19 mouse cellular contexts compared by ENCODE assay signal in genomic region chr3:53422691-53423090, GRCm38 (mm10).
"Had no signal": no experiment of that assay in that cellular context is flagged by ENCODE, and none has a peak within 500 bp of the region (broad histone marks: within the 10 kb centered on the region; RNA-seq: fewer than 3 reads in every experiment).

No protein-coding gene starts in this region.

- H3K27me3 ChIP-seq: lung, embryonic 15.5 days; midbrain, embryonic 12.5 days; neural tube, embryonic 13.5 days; neural tube, embryonic 15.5 days; stomach, embryonic 15.5 days had no signal

- H3K9ac ChIP-seq: lung, embryonic 15.5 days; midbrain, embryonic 12.5 days; neural tube, embryonic 13.5 days; neural tube, embryonic 15.5 days; stomach, embryonic 15.5 days had no signal

- ATAC-seq: lung, postnatal 0 days; midbrain, embryonic 16.5 days had no signal

- H3K9me3 ChIP-seq: lung, embryonic 15.5 days; midbrain, embryonic 10.5 days; midbrain, embryonic 12.5 days; neural tube, embryonic 13.5 days; neural tube, embryonic 15.5 days; stomach, embryonic 15.5 days had no signal

- H3K36me3 ChIP-seq: lung, embryonic 15.5 days; midbrain, embryonic 10.5 days; midbrain, embryonic 12.5 days; neural tube, embryonic 13.5 days; neural tube, embryonic 15.5 days; stomach, embryonic 15.5 days had no signal

- H3K4me1 ChIP-seq: lung, embryonic 15.5 days; midbrain, embryonic 10.5 days; midbrain, embryonic 12.5 days; stomach, embryonic 15.5 days had no signal

- H3K4me3 ChIP-seq: lung, embryonic 15.5 days; midbrain, embryonic 10.5 days; midbrain, embryonic 12.5 days; myocyte; neural tube, embryonic 13.5 days; neural tube, embryonic 15.5 days; stomach, embryonic 15.5 days had no signal

- DNase-seq: lung, adult 2 months; lung, postnatal 14 days; lung, postnatal 36 days; midbrain, embryonic 14.5 days; right cerebral cortex, postnatal 14 days; thymus, adult 2 months; thymus, postnatal 25 days; thymus, postnatal 4 days had no signal

- H3K27ac ChIP-seq: lung, embryonic 15.5 days; macrophage; midbrain, embryonic 10.5 days; midbrain, embryonic 12.5 days; neural tube, embryonic 13.5 days; neural tube, embryonic 15.5 days; stomach, embryonic 15.5 days; stomach, postnatal 0 days had no signal

- H3K4me2 ChIP-seq: lung, embryonic 15.5 days; midbrain, embryonic 12.5 days; neural tube, embryonic 13.5 days; neural tube, embryonic 15.5 days; stomach, embryonic 15.5 days had no signal
